Mouse (Mus musculus) adrenal gland, postnatal 14 days (tissue): ENCODE measurements around the gene Ube2g2. TPM values are rescaled to one million over a fixed set of nuclear protein-coding genes. Genes with fewer than 3 reads are reported as not detected.

Experiments
- DNase-seq: peaks from one replicate; pipeline ENCODE4 v3.0.0; 2021; ENCODE audit warnings: mixed read lengths
- total RNA-seq: library from RNA; stranded (reverse); gene quantifications from 2 replicates; pipeline ENCODE4 v1.2.3, GENCODE M21; 2021

Gene Ube2g2
- total RNA-seq, 1 experiment from 2014 or later, result 49.8 TPM

- peak; percentile 100 for DNase-seq
Measured at GRCm38 (mm10) chr10:77605908-77606826, 15.9 kb upstream of the Ube2g2 start, which contains the start of the genes Sumo3 and Gm49325. TSS of gene Sumo3 (plus strand) at chr10:77606097. TSS of gene Gm49325 (plus strand) at chr10:77606197.

- DNase-seq, result no peak
Measured at GRCm38 (mm10) chr10:77606855-77607254, 15.2 kb upstream of the Ube2g2 start.

GRCm38 (mm10) chr10:77607441-77607840, 14.6 kb upstream of the Ube2g2 start:
- DNase-seq, result no peak

- DNase-seq, result no peak
Measured at GRCm38 (mm10) chr10:77608589-77608988, 13.5 kb upstream of the Ube2g2 start.

- no peak for DNase-seq
Measured at GRCm38 (mm10) chr10:77610221-77610961, 11.7 kb upstream of the Ube2g2 start.

GRCm38 (mm10) chr10:77613409-77613808, 8.7 kb upstream of the Ube2g2 start:
- peak; percentile 67 for DNase-seq

GRCm38 (mm10) chr10:77615647-77616046, 6.4 kb upstream of the Ube2g2 start:
- DNase-seq, result no peak

- no peak for DNase-seq
Measured at GRCm38 (mm10) chr10:77616166-77616565, 5.9 kb upstream of the Ube2g2 start.

- no peak for DNase-seq
Measured at GRCm38 (mm10) chr10:77616926-77617325, 5.1 kb upstream of the Ube2g2 start.

- DNase-seq, result no peak
Measured at GRCm38 (mm10) chr10:77621546-77621945, 529 bp upstream of the Ube2g2 start.

- peak; percentile 57 for DNase-seq
Measured at GRCm38 (mm10) chr10:77623069-77623492, 1.0 kb downstream of the Ube2g2 start.

- no peak for DNase-seq
Measured at GRCm38 (mm10) chr10:77623639-77624400, 1.7 kb downstream of the Ube2g2 start.

- no peak for DNase-seq
Measured at GRCm38 (mm10) chr10:77624570-77624995, 2.5 kb downstream of the Ube2g2 start.

- peak; percentile 42 for DNase-seq
Measured at GRCm38 (mm10) chr10:77626036-77626435, 4.0 kb downstream of the Ube2g2 start.

- DNase-seq, result no peak
Measured at GRCm38 (mm10) chr10:77626591-77626990, 4.5 kb downstream of the Ube2g2 start.

GRCm38 (mm10) chr10:77627497-77627896, 5.4 kb downstream of the Ube2g2 start:
- peak; percentile 87 for DNase-seq

GRCm38 (mm10) chr10:77629163-77629562, 7.1 kb downstream of the Ube2g2 start:
- DNase-seq, result no peak

GRCm38 (mm10) chr10:77629970-77630369, 7.9 kb downstream of the Ube2g2 start:
- no peak for DNase-seq

- no peak for DNase-seq
Measured at GRCm38 (mm10) chr10:77634016-77634415, 11.9 kb downstream of the Ube2g2 start.

GRCm38 (mm10) chr10:77634452-77635231, 12.6 kb downstream of the Ube2g2 start:
- DNase-seq, result no peak

- no peak for DNase-seq
Measured at GRCm38 (mm10) chr10:77636234-77636922, 14.3 kb downstream of the Ube2g2 start.
